Mouse (Mus musculus) layer of hippocampus, postnatal 10 days (tissue): ENCODE measurements around the gene Usp4. TPM values are rescaled to one million over a fixed set of nuclear protein-coding genes. Genes with fewer than 3 reads are reported as not detected.

Experiments
- DNase-seq, 2 experiments: peaks; one replicate each; pipeline ENCODE4 v3.0.0; 2021; ENCODE audit warnings: low spot score in 2 of 2
- total RNA-seq, 2 experiments: library from RNA; stranded (reverse); gene quantifications; 2 replicates each; pipeline ENCODE4 v1.2.3; 2021

Gene Usp4
- total RNA-seq, 2 experiments from 2014 or later, result 121 to 132 TPM

- no peak for DNase-seq
Observed at GRCm38 (mm10) chr9:108341801-108342200, 5.9 kb upstream of the Usp4 start.

GRCm38 (mm10) chr9:108342301-108342831, 5.3 kb upstream of the Usp4 start:
- no peak for DNase-seq

- DNase-seq, result no peak
Observed at GRCm38 (mm10) chr9:108343331-108343730, 4.3 kb upstream of the Usp4 start.

- no peak for DNase-seq
Observed at GRCm38 (mm10) chr9:108343835-108344234, 3.8 kb upstream of the Usp4 start.

DNA sequence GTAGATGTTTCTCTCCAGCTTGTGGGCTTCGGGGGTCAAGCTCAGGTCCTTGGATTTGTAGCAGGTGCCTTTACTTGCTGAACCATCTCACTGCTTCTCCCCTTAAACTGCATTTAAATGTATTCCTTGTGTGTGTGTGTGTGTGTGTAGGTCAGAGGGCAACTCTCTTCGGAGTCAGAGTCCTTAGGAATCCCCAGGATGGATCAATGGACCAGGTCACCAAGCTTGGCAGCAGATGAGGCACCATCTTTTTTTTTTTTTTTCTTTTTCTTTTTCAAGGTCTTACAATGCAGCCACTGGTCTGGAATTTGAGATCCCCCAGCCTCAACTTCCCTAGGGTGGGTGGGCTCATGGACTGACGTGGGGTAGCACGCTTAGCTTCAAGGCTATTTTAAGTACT, 3.2 kb upstream of the Usp4 start:
- DNase-seq, result no peak

- no peak for DNase-seq
Observed at GRCm38 (mm10) chr9:108347024-108347423, 629 bp upstream of the Usp4 start.

GRCm38 (mm10) chr9:108348290-108348680, 632 bp downstream of the Usp4 start:
- no peak for DNase-seq

GRCm38 (mm10) chr9:108349727-108350126, 2.1 kb downstream of the Usp4 start:
- DNase-seq, result no peak

DNA sequence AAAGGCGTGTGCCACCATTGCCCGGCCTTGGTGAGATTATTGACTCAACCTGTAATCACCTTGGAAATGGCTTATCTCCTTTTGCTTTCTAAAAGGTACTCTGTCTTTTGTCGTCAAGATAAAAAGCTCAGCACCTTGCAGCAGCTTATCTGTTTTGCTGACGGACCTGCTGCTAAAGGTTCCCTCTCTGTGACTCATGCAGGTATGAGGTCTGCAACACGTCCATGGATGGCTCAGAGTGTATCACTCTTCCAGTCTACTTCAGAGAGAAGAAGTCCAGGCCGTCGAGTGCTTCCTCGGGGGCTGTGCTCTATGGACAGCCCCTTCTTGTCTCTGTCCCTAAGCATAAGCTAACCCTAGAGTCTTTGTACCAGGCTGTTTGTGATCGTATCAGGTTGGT, 30.6 kb downstream of the Usp4 start:
- no peak for DNase-seq

- no peak for DNase-seq
Observed at GRCm38 (mm10) chr9:108378736-108379135, 31.1 kb downstream of the Usp4 start.

- DNase-seq, result no peak
Observed at GRCm38 (mm10) chr9:108379294-108379693, 31.6 kb downstream of the Usp4 start.

DNA sequence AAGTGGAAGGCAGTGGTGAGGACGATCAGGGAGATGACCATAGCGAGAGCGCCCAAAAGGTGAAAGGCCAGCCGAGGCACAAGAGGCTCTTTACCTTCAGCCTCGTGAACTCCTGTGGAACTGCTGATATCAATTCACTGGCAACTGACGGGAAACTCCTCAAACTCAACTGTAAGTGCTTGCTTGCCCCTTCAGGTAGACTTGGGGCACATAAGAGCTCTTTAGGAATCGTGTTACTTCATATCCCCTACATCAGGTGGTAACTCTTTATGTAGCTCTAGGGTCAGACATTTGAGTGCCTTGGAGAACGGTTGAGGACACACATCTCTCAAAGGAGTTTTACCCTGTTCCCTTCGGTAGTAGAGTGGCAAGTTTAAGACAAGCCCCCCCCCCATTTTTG, 33.7 kb downstream of the Usp4 start:
- no peak for DNase-seq

- DNase-seq, result no peak
Observed at GRCm38 (mm10) chr9:108385006-108385405, 37.4 kb downstream of the Usp4 start.

DNA sequence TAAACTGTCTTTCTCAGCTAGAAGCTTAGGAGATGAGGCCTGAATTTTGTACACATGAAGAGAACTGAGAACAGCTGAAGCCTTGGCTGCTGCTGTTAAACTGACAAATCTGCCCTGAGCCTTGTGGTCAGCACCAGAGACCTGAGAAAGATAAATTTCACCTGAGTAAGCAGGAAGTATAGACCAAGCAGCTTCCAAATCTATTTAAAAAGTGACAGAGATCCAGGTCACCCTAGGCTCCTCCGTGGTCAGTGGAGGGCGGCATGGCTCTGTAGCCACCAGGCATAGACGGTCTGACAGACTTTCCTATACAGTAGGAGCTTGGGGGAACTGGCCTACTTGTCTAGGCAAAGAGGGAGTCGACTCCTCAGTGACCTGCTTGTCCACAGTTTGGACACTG, 39.2 kb downstream of the Usp4 start:
- no peak for DNase-seq

GRCm38 (mm10) chr9:108388601-108389000, 40.9 kb downstream of the Usp4 start:
- DNase-seq, result no peak

- DNase-seq, result no peak
Observed at GRCm38 (mm10) chr9:108389220-108389619, 41.6 kb downstream of the Usp4 start.

DNA sequence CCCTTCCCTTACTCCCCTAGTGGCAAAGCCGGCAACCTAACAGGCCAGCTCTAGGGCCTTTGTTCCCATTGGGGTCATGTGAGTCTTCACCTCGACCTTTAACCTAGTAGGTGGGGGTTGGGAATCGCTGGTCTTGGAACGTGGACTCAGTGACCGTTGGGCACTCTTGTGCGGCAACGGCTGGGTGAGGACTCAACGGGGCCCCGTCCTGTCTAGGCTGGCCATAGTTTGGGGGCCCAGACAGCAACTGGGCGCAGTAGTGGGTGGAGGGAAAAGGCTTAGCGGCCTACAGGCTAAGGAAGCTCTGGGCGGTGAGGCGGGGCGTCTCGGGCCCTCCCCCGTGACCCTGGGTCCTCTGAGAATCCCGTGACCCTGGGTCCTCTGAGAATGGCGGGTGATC, 45.0 kb downstream of the Usp4 start, which contains the start of gene 1700102P08Rik:
Gene 1700102P08Rik (plus strand): TSS at position 130 of the 400 bp plus-strand sequence.
- DNase-seq, result no peak

- DNase-seq, result no peak
Observed at GRCm38 (mm10) chr9:108394191-108394590, 46.5 kb downstream of the Usp4 start.

- DNase-seq, result no peak
Observed at GRCm38 (mm10) chr9:108395427-108395826, 47.8 kb downstream of the Usp4 start.

- DNase-seq, result no peak
Observed at GRCm38 (mm10) chr9:108398324-108398723, 50.7 kb downstream of the Usp4 start.

- peak; percentile 59 to 65 for DNase-seq
Observed at GRCm38 (mm10) chr9:108401186-108401960, 53.7 kb downstream of the Usp4 start.

DNA sequence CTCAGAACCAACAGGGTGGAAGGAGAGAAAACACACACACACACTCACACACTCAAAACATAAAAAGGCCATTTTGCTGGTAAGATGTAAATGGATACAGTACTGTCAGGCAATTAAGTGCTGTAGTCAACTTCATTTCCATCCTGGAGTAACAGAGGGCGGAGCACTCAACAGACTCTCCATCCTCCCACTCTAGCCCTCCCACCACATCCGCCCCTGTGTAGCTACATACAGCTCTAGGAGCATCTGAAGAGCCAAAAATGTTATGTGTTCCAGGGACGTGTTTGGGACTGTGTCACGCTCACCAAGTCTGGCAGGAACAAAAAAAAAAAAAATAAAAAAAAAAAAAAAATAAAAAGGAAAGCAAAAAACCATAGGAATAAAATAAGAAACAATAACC, 55.4 kb downstream of the Usp4 start:
- no peak for DNase-seq

- DNase-seq, result no peak
Observed at GRCm38 (mm10) chr9:108404451-108404850, 56.8 kb downstream of the Usp4 start.
